Mouse (Mus musculus) cerebellum, adult 2 months (tissue): ENCODE results near the gene Gm21976.

Source experiments
- CTCF ChIP-seq: fragments of 200-500 bp; IDR thresholded peaks from 2 replicates; pipeline ENCODE4 v1.5.1; 2011; ENCODE audit warnings: low read depth, mild to moderate bottlenecking, control low read depth, low read length, moderate library complexity, borderline replicate concordance; ENCODE audit not compliant: insufficient read depth
- POLR2A ChIP-seq: fragments of 200-500 bp; IDR thresholded peaks from 2 replicates; pipeline ENCODE4 v1.6.1; 2011; ENCODE audit warnings: low read length, control low read depth, borderline replicate concordance; ENCODE audit not compliant: insufficient read depth

DNA sequence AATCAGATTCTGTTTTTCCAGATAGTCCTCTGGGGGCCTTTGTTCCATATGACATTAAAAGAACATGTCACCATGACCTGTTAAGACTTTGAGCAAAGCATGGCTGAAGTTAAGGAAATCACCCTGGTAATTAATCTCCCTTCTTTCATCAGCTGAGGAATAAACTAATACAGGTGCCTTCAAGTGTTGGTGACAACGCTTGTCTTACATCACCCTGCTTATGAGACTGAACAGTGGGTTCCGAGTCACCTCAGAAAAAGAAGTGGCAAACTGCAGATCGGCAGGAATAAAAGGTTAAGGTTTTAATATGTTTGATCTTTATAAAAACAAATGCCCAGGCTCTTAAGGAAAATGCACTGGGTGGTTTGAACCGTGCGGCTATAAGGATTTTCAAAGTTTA is at the start of gene Gm21976:
- TF ChIP-seq CTCF: no peak
- TF ChIP-seq POLR2A: no peak
